Mouse (Mus musculus) lung, postnatal 0 days (tissue): Measurements from ENCODE around the gene Svs5. TPM values are rescaled to one million over a fixed set of nuclear protein-coding genes. Genes with fewer than 3 reads are reported as not detected.

Experiments used
- ATAC-seq: fragments of 200-750 bp; cut with Nextera tagmentation; 2 replicates; pipeline ENCODE4 v1.8.0; 2017; ENCODE audit warnings: moderate library complexity
- DNase-seq: peaks from one replicate; pipeline ENCODE4 v3.0.0-alpha.2; 2016; ENCODE audit warnings: low spot score
- H3K27ac ChIP-seq: fragments of 300-500 bp; sonication (generic); 2 replicates; pipeline ENCODE4 v1.5.1; 2014; ENCODE audit warnings: antibody characterized with exemption, mild to moderate bottlenecking, low read length, mixed read lengths
- H3K27me3 ChIP-seq: fragments of 300-500 bp; sonication (generic); replicated peaks from 2 replicates; pipeline ENCODE4 v1.6.1; 2014; ENCODE audit warnings: low read length, mixed read lengths; ENCODE audit not compliant: insufficient read depth
- H3K36me3 ChIP-seq: fragments of 300-500 bp; sonication (generic); 2 replicates; pipeline ENCODE4 v1.6.1; 2014; ENCODE audit warnings: low read length, mixed read lengths; ENCODE audit not compliant: insufficient read depth
- H3K4me1 ChIP-seq: fragments of 300-500 bp; sonication (generic); 2 replicates; pipeline ENCODE4 v1.6.1; 2014; ENCODE audit warnings: antibody characterized with exemption, low read depth, low read length, mixed read lengths; ENCODE audit not compliant: insufficient read depth
- H3K4me2 ChIP-seq: fragments of 300-500 bp; sonication (generic); replicated peaks from 2 replicates; pipeline ENCODE4 v1.6.1; 2014; ENCODE audit warnings: low read depth, mild to moderate bottlenecking, low read length, moderate library complexity, mixed read lengths
- H3K4me3 ChIP-seq: fragments of 300-500 bp; sonication (generic); 2 replicates; pipeline ENCODE4 v1.5.1; 2014; ENCODE audit warnings: low read depth, low read length
- H3K9ac ChIP-seq: fragments of 300-500 bp; sonication (generic); replicated peaks from 2 replicates; pipeline ENCODE4 v1.6.1; 2014; ENCODE audit warnings: low read depth, mild to moderate bottlenecking
- H3K9me3 ChIP-seq: fragments of 300-500 bp; sonication (generic); 2 replicates; pipeline ENCODE4 v1.6.1; 2016; ENCODE audit warnings: low read length, mixed read lengths
- CTCF ChIP-seq: IDR thresholded peaks from 2 replicates; pipeline ENCODE4 v1.5.1; 2016; ENCODE audit warnings: antibody characterized with exemption, mild to moderate bottlenecking
- EP300 ChIP-seq: IDR thresholded peaks from 2 replicates; pipeline ENCODE4 v1.6.1; 2016; ENCODE audit warnings: antibody characterized with exemption, mild to moderate bottlenecking, control low read depth
- WGBS: fragments of 180-500 bp; shearing (Covaris S2); extraction: QIAGEN DNeasy Blood & Tissue Kit; methylation state at CpG from one replicate; pipeline ENCODE4 v1.1.7; 2014; 5-methylcytosine and 5-hydroxymethylcytosine counted together
- polyA plus RNA-seq: library from polyadenylated mRNA; unstranded; fragments of >200 nt; fragmentation: Nextera tagmentation; extraction: Ambion mirVana; gene quantifications from 2 replicates; pipeline ENCODE4 v1.2.1, GENCODE M21; 2015

Gene Svs5
- polyA plus RNA-seq, 1 experiment from 2014 or later: not detected

- 68% methylated on average over 5 of the region's 5 CpGs for whole genome bisulfite sequencing
- H3K9ac ChIP-seq: no peak overlapping the region
- no peaks in the 10 kb centered on the region for H3K27me3 ChIP-seq
- no peak overlapping the region for H3K27ac ChIP-seq
- DNase-seq: no peak
- H3K4me3 ChIP-seq: no peak overlapping the region
- ATAC-seq: no peak
- no peak for TF ChIP-seq CTCF
- TF ChIP-seq EP300: no peak
- no peaks in the 10 kb centered on the region for H3K4me1 ChIP-seq
- H3K9me3 ChIP-seq: no peaks in the 10 kb centered on the region
- no peaks in the 10 kb centered on the region for H3K36me3 ChIP-seq
- H3K4me2 ChIP-seq: no peak overlapping the region
These were observed 27.1 kb downstream of the Svs5 start for GRCm38 (mm10) chr2:164359668-164360067.

GRCm38 (mm10) chr2:164360974-164361657 is 28.6 kb downstream of the Svs5 start:
- Histone ChIP-seq H3K4me2 (no peak overlapping the region), H3K27ac (no peak overlapping the region), H3K4me1 (no peaks in the 10 kb centered on the region), H3K9me3 (no peaks in the 10 kb centered on the region), H3K27me3 (no peaks in the 10 kb centered on the region), H3K4me3 (no peak overlapping the region), H3K36me3 (no peaks in the 10 kb centered on the region), H3K9ac (no peak overlapping the region)
- 26% methylated on average over 13 of the region's 13 CpGs for WGBS
- DNase-seq: peak; percentile 55
- no peak for TF ChIP-seq CTCF
- TF ChIP-seq EP300: no peak
- no peak for ATAC-seq

GRCm38 (mm10) chr2:164366947-164367346 is 34.4 kb downstream of the Svs5 start:
- no peak overlapping the region for H3K9ac ChIP-seq
- no peak for TF ChIP-seq EP300
- no peak for TF ChIP-seq CTCF
- no peaks in the 10 kb centered on the region for H3K27me3 ChIP-seq
- no peaks in the 10 kb centered on the region for H3K36me3 ChIP-seq
- WGBS: 15% methylated on average over 3 of the region's 3 CpGs
- ATAC-seq: no peak
- H3K4me1 ChIP-seq: peaks cover 3% of the 10 kb centered on the region; the same call in 1 of the 2 replicates
- H3K4me2 ChIP-seq: no peak overlapping the region
- no peak overlapping the region for H3K27ac ChIP-seq
- no peak for DNase-seq
- H3K4me3 ChIP-seq: no peak overlapping the region
- H3K9me3 ChIP-seq: no peaks in the 10 kb centered on the region

- 64% methylated on average over 6 of the region's 6 CpGs for WGBS
- no peak for ATAC-seq
- Histone ChIP-seq H3K4me3 (no peak overlapping the region), H3K36me3 (no peaks in the 10 kb centered on the region), H3K27ac (no peak overlapping the region), H3K9me3 (no peaks in the 10 kb centered on the region), H3K4me1 (peaks cover 3% of the 10 kb centered on the region; the same call in 1 of the 2 replicates), H3K4me2 (no peak overlapping the region), H3K27me3 (no peaks in the 10 kb centered on the region), H3K9ac (no peak overlapping the region)
- TF ChIP-seq EP300 (no peak), CTCF (no peak)
- DNase-seq: no peak
These were observed 36.1 kb downstream of the Svs5 start for GRCm38 (mm10) chr2:164368620-164369105.

GRCm38 (mm10) chr2:164371371-164371770 is 38.8 kb downstream of the Svs5 start:
- TF ChIP-seq CTCF (no peak), EP300 (no peak)
- Histone ChIP-seq H3K9ac (no peak overlapping the region), H3K4me1 (peaks cover 3% of the 10 kb centered on the region; the same call in 1 of the 2 replicates), H3K27me3 (no peaks in the 10 kb centered on the region), H3K4me3 (no peak overlapping the region), H3K27ac (no peak overlapping the region), H3K4me2 (no peak overlapping the region), H3K9me3 (no peaks in the 10 kb centered on the region), H3K36me3 (no peaks in the 10 kb centered on the region)
- ATAC-seq (no peak), DNase-seq (no peak)
- WGBS: 63% methylated on average over 3 of the region's 3 CpGs

- H3K4me2 ChIP-seq: no peak overlapping the region
- TF ChIP-seq CTCF: no peak
- no peak for TF ChIP-seq EP300
- H3K9me3 ChIP-seq: no peaks in the 10 kb centered on the region
- peak; percentile 13 for DNase-seq
- H3K36me3 ChIP-seq: no peaks in the 10 kb centered on the region
- H3K4me3 ChIP-seq: no peak overlapping the region
- H3K27ac ChIP-seq: no peak overlapping the region
- ATAC-seq: no peak
- H3K9ac ChIP-seq: no peak overlapping the region
- H3K27me3 ChIP-seq: no peaks in the 10 kb centered on the region
- WGBS: 19% methylated on average over 3 of the region's 3 CpGs
- H3K4me1 ChIP-seq: no peaks in the 10 kb centered on the region
These were observed 40.0 kb downstream of the Svs5 start for GRCm38 (mm10) chr2:164372408-164373053.
